Mouse (Mus musculus) left cerebral cortex, adult 11 months (tissue): ENCODE data around the gene Pmepa1.

Experiments
- DNase-seq: peaks from one replicate; pipeline ENCODE4 v3.0.0; 2022; ENCODE audit warnings: low spot score

Pmepa1 gene

DNA sequence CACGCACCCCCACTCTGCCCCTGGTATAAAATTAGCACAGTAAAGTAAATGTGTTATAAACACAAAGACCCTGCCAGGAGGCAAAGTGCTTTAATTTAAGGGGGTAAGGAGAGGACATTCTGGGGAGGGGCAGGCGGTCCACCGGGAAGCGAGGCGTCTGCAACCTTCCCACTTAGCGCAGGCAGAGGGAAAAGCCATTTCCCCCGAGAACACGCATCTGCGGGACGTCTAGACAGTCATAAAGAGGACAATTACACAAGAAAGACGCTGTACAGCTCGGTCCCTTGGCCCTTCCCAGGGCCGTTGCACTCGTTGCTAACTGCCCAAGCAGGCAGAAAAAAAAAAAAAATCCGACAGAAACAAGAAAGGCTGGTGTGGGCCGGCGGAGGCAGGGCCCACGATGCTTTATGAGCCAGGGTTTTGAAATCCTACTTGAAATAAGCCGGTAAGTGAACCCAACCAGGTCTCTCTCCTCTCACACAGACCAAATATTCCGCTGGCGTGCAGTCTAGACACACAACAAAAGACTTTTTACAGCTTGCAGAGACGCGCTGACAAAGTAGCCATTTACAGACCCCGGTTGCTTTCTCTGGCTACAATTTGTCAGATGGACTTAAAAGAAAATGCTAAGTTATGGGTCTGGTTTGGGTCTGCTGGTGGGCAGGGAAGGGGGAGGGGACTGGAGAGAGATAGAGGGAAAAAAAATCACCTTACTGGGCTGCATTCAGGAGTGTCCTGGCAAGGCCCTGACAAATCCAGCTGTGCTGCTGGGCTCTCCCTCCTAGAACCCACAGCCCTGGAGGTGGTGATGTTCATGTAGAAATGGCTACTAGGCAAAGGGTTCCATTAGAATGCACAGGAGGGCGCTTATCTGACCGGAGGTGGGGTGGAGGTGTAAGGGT lies 22.3 kb downstream of the Pmepa1 start:
- no peak for DNase-seq

DNA sequence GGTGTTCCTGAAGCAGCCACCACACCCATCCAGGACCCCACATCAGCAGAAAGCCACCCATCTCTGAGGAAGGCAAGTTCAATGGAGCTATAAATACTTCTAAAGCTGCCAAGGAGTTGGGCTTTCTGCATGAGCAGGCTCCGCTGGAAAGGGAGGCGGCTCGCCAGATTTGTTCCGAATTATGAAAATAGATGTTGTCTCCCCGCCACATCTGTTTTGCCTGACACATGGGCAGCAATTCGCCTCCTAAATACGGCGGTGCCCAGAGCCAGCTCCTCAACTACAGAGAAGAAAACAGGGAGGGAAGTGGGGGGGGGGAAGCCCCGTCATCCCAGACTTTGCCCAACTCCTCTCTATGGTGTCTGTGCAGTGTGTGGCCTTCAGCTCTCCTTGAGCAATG lies 24.7 kb downstream of the Pmepa1 start:
- DNase-seq = no peak

DNA sequence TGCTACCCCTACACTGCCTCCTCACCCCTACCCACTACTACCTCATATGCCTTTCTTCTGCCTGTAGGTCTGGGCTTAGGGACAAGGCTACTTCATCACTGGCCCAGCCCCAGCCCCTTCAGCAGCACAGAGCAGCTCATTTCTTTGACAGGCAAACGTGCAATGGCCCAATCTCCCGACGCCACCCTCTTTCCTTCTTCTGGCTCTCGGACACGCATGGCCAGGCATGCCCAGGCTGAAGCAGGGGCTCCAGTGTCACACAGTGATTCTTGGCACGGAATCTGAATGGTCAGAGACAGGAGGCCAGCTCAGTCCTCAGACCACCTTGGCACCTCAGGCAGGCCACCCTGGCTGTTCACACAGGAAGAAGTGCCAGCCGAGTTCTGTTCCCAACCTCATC lies 25.2 kb downstream of the Pmepa1 start:
- no peak for DNase-seq

DNA sequence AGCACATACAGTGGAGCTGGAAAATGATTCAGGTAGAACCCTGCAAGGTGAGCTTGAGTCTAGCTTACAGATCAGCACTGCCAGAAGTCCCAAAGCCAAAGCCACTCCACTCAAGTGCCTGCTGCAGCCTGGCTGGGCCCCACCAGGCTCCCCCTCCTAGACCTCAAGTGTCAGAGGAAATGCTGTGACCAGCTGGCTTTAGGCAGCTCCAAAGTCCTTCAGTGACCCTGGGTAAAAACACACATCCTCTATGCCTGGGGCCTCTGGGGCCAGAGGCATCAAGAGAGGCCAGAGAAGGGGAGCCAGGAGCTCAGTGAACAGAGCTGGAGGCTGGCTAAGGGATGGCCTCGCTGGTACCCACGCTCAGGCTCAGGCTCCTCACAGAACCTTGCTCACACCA lies 25.9 kb downstream of the Pmepa1 start:
- no peak for DNase-seq

DNA sequence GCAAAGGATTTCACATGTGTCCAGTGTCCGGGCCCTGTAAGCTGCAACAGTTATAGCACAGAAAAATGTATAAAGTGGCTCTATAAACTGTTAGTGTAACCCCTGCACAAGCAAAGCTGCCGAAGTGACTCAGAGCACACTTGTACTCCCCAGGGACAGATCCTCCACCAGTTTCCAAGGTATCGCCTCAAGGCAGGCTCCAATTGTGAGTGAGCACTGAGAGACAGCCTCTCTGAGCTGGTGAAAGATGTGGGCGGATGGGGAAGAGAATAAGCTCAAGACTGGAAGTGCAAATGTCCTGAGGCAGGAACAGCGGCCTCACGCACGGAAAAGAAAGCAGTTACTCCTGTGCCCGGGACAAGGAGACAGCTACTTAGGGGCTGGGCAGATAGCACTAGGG lies 26.4 kb downstream of the Pmepa1 start:
- DNase-seq = no peak

DNA sequence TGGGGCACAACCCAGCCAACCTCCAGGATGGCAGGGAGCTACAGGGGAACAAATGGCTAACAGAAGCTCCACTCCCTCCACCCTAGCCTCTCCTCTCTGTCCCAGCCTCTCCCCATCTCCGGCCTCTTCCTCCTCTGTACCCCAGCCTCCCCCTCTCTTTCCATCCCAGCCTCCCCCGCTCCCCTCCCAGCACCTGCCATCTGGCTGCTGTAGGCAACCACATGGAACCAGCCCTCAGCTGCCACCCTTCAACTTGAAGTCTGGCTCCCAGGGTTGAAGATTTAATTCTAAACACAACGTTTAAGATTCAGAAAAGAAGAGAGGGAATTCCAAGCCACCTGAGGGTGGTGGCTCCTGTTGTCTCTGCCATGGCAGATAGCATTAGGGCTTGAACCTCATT lies 26.9 kb downstream of the Pmepa1 start:
- no peak for DNase-seq

DNA sequence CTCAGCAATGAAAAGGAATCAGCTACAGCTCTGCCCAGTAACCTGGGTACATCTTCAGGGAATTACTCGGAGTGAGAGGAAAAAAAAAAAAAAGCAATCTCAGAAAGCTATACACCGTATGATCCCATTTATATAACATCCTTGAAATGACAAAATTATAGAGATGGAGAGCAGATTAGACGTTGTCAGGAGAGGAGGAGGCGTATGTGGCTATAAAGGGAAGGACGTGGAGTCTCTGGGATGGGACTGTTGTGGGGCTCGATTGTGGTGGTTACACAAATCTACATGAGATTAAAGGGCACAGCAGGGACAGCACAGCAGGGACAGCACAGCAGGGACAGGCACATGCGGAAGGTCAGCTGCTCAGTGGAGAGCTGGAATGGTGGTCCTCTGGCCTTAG lies 27.5 kb downstream of the Pmepa1 start:
- DNase-seq = no peak

DNA sequence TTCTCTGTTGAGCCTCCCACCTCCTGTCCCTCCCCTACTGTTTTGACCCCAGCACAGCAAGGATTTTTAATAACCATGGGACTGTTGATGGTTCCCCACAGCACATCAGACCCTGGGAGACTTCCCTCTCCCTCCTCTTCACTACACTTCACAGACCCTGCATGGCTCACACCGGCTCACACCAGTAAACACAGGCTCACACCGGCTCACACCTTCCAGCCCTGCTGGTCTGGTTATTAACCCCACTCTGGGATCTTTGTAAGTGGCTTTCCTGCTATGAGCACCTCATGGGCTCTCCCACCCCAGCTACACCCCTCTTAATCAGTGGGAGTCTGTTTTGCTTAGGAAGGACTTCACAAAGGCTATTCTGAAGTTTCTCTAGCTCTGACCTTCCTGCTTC lies 28.4 kb downstream of the Pmepa1 start:
- no peak for DNase-seq

DNA sequence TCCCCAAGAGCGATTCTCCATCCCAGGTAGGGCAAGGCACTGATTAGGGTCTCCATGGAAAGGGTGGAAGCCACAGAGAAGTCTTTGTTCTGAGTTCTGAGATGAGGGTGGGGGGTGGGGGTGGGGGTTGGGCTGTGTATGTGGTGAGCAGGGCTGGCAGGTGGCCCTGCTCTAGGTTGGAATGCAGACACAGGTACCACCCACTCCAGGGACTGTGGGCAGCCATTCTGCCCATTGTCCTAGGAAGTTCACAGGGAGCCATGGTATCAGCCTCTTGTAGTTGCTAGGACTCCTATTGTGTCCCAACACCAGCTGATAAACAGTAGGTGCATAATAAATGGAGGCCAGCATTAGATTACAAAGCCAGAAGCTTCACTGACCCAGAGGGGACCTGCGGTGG lies 29.1 kb downstream of the Pmepa1 start:
- DNase-seq = no peak

DNA sequence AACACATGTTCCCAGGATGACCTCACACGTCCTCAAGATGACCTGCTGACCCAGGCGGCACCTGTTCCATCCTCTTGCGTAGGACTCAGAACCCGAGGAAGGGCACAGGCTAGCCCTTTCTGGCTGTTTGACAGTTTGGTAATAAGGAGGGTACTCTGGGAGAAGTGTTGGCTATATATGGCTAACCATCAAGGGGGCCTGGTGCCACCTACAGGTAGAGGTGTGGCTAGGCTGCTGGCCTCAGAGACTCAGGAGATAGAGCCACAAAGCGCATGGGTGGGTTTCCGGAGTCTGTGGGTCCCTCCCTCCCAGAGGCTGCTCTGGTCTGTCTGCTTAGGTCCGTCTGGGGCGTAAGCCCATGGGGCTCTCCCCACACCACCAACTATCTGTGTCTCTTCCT lies 29.6 kb downstream of the Pmepa1 start:
- DNase-seq = no peak

DNA sequence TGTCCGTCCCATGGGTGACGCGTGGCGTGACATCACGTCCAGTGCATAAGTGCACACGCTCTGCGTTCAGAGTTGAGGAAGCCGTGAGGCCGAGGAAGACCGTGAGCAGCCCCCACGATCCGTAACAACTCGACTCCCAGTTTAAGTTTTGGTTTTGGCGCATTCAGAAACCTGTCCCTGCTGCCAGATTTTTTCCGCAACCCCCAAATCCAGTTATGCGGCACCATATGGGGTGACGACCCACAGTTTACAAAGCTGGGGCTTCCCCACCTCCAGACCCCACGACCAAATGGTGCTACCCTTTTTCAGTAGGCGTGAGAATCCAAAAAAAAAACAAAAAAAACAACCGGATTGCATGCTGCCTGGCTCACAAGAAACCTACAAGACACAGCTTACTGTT lies 31.1 kb downstream of the Pmepa1 start:
- DNase-seq = no peak

DNA sequence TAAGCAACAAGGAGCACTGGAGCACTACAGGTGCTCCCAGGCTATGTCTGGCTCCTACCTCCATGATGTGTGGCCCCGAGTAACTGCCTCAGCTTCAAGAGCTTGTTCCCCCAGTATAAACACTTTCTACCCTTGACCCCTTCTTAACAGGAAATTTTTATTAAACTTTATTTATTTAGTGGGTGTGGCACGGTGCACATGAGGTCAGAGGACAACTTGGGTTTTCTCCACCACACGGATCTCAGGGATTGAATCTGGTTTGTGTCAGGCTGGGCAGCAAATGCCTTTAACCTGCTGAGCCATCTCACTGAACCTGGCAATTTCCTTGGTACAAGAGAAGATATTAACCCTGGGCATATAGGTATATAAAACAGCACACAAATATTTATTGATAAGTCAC lies 32.2 kb downstream of the Pmepa1 start:
- no peak for DNase-seq

DNA sequence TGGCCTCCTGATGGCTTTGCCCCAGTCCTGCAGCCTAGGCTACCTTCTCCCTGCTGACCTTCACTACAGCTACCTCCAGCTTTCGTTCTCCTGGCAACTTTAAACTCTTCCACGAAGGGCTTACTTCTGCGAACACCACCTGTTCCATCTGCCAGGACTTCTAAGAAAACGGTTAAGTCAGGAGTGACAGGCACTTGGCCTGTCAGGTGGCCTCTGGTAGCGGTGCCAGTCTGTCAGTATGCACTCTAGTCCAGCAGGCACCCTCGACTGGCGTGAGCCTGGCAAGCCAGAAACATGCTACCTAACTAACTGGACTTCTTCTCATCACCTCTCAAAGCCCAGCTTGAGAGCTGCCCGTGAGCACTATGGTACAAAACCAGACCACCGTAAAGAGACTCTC lies 32.7 kb downstream of the Pmepa1 start:
- no peak for DNase-seq

DNA sequence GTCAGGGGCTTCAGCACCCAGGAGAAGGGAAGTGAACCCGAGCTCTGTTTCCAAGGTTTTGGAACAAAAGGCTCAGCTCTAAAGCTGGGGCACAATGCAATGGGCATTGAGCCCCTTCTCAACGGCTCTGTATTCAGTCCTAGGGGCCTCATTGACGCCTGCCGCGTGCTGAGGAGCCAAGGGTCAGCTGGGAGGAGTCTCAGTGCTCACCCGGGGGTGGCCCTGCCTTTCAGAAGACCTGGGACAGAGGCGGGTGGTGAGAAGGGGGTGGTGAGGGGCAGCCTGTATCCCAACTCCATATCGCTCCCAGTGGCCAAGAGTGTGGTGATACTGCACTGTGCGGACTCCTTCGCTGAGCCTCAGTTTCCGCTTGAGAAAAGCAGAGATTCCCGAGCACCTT lies 33.5 kb downstream of the Pmepa1 start:
- DNase-seq = no peak

DNA sequence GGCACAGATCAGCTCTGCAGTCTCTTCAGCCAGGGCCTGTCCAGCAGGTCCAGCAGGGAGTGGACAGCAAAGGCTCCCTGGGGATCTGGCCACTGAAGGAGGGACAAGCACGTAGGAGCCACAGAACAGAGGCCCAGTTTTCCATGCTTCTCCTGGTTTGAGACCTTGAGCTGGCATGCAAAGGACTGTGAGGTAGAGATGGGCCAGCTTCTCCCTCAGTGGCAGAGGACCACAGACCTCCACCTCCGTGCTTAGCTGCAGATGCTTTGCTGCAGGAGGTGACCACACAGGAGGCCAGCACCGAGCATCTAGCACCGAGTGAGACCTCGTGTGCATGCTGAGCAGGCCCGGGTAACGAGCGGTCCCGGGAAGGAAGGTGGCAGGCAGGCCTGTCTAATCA lies 35.6 kb downstream of the Pmepa1 start:
- no peak for DNase-seq

DNA sequence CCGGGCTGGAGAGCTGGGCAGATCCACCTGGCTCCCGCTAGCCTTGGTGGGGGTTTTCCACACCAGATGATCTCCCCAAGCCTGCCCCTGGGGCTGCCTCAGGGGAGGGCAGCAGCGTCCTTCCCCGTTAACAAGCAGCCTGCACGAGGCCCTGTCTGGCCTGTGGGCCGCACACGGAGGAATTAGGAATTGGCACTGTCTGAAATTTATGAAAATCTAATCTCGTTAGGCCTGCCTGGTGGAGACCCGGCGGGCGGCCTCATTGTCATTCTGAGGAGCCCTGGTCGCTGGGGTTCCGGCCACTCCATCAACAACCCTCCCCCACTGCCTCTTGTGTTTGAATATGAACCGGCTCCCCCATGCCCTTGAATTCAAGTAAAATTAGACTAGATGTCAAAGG lies 37.8 kb downstream of the Pmepa1 start:
- DNase-seq = no peak

DNA sequence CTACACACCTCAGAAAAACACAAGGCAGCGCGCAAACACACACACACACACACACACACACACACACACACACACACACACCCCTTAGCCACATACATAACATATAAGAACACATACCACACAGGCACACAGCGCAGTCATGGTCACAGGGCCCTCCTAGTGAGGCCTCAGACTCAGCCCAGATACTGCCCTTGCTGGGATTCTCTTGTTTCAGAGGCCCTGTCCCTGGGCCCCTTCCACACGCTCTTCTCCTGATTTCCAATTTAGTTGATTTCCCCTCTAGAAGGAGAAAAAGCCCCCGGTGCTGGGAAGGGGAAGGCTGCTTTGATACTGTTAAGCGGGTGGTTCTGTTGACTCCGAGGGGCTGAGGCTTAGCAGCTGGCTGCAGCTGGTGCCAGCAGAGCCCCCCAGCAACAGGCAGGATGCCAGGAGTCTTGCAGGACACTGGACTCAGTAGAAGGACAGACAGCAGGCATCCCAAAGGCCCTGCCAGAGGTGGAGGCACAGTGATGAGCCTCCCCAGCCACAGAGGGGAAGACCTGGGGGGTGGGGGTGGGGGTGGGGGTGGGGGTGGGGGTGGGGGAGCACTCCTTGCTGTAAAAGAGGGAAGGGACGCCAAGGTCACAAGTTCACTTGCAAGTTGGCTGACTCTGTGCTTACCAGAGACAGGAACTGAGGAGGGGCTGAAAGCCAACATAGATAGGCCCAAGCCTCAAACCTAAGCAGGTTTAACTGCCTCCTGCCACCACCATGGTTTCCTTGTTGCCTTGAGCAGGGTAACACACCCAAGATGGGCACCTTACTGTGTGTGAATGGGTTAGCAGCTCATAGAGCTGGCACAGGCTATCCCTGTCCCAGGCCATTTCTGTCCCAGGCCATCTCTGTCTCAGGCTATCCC lies 40.6 kb downstream of the Pmepa1 start:
- no peak for DNase-seq

DNA sequence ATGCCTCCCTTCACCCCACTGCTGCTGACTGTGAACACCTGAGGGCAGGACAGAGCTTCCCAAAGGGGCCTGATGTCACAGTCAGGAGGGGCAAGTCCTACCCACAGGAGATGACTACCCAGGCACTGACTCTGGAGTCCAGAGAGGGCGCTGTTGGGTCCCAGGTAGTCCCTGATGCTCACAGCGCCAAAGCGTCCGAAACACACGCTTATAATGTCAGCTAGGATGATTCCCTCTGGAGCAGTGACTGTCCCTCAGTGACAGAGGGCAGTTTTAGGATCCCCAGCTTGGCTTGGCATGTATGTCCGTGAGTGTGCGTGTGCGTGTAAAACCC lies 43.6 kb downstream of the Pmepa1 start:
- DNase-seq = no peak

DNA sequence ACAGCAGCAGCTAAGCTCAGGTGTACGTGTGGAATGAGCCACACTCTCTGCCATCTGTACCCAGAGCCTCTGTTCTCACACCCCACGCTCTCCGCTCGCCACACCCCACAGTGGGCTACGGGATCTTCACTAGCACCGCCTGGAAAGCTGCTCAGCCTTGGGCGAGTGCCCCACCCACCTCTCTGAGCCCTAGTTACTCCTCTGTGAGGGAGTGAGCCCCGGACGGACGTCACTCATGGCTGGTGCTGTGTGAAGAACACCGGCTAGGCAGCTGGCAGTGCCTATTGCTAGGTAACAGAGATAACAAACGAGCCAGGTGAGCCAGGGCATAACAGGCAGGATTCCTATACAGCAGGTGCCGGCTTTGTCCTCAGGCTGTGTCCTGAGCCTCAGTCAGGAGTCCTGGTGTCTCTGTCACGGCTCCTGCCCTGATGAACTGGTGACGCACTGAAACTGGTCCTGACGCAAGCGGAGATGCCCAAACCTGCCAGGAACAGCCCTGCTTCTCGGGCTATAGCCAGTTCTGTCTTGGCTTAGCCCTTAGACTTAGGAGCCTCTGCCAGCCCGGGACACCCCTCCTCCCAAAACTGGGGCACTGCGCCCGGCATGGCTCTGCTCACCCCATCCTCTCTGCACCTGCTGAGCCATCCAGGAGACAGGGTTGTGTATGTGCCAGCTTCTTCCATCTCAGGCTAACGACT lies 44.1 kb downstream of the Pmepa1 start:
- DNase-seq = no peak

DNA sequence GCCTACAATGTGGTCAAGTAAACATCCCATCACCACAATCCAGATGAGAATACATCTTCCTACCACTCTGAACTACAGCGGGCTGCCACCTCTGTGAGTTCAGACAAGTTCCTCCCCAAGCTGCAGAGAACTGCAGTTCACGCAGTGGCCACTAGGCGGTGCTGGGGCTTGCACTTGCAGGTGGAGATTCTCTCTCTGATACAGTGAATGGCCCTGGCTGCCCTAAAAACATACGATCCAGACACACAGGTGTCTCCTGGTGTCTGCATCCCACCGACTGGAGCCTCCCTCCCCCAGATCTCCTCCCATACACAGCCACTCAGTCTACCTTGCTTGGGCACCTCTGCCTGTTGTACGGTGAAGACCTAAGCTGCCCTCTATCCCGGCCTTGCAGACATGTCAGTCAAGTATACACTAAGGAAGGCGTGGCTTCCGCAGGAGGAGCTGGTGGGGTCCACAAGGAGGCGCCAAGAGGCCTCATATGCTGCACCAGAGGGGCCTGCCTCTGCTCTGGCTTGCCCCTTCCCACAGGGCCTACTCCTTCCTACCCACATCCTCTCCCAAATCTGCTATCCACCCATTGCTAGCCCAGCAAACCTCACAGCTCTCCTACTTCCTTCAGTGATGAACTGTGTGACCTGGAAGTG lies 46.6 kb downstream of the Pmepa1 start:
- DNase-seq = peak; percentile 83

DNA sequence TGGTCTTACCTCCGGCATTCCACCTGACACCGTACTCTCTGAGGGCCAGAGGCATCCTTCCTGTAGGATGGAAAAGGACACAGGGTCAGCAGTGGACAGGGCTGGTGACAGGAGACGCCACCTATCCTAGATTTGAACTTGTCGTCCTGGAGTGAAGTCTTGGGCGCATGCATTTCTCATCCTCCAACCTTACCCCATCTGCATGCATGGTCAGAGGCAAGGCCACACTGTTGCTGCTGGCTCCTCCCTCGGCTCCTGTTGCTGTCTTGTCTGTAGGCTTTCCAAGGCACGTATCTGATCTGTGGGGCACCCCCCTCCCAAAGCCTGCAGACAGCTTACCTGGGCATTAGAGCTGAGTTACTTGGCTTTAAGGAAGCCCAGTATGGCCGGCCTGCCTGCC lies 47.8 kb downstream of the Pmepa1 start:
- DNase-seq = no peak

DNA sequence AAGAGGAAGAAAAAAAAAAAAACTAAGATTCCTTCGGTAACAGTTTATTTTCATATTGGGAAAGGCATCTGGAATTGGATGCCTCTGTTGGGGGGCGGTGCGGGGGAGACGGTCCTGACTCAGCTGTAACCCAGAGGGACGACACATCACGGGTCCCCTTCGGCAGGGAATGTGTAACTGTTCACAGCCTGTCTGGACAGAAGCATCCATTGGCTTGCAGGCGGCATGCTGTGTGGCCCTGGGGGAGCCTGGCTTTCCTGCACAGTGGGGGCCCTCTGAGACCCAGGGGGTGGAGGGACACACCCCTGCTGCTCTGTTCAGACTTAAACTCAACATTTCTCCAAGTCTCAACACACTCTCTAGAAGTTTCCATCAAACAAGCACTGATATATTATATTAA lies 49.5 kb downstream of the Pmepa1 start:
- DNase-seq = no peak
